Mouse (Mus musculus) cerebellum, postnatal 14 days (tissue): ENCODE results near the gene Rbp3.

ENCODE experiments used
- DNase-seq, 2 experiments: peaks; one replicate each; pipeline ENCODE4 v3.0.0; 2021; ENCODE audit warnings: mixed read lengths in 2 of 2

Gene Rbp3

GRCm38 (mm10) chr14:33953761-33954160 is at the start of gene Rbp3:
Rbp3 (plus strand) TSS chr14:33954003.
- DNase-seq = no peak

- no peak for DNase-seq
These were observed 49.0 kb upstream of the Rbp3 start for GRCm38 (mm10) chr14:33904851-33905250.

GRCm38 (mm10) chr14:33913727-33914126 is 40.1 kb upstream of the Rbp3 start:
- DNase-seq = peak; percentile 60 to 72

- DNase-seq = peak; percentile 48 to 53
These were observed 39.6 kb upstream of the Rbp3 start for GRCm38 (mm10) chr14:33914206-33914605.

- DNase-seq = no peak
These were observed 32.9 kb upstream of the Rbp3 start for GRCm38 (mm10) chr14:33920727-33921559.

- DNase-seq = no peak
These were observed 31.0 kb upstream of the Rbp3 start for GRCm38 (mm10) chr14:33922771-33923167.

GRCm38 (mm10) chr14:33923168-33924070 is 30.4 kb upstream of the Rbp3 start, which contains the start of gene Gdf10:
Gdf10 (plus strand) TSS chr14:33923587.
- DNase-seq = peak; percentile 40

GRCm38 (mm10) chr14:33931853-33932252 is 21.9 kb upstream of the Rbp3 start:
- no peak for DNase-seq

- DNase-seq = peak; percentile 81 to 91
These were observed 20.7 kb upstream of the Rbp3 start for GRCm38 (mm10) chr14:33932935-33933703.

- peak; percentile 83 to 88 for DNase-seq
These were observed 20.0 kb upstream of the Rbp3 start for GRCm38 (mm10) chr14:33933778-33934317.

GRCm38 (mm10) chr14:33939117-33939516 is 14.7 kb upstream of the Rbp3 start:
- DNase-seq = peak; percentile 92 to 95

- no peak for DNase-seq
These were observed 13.1 kb upstream of the Rbp3 start, which contains the start of gene Gdf2 for GRCm38 (mm10) chr14:33940739-33941138. Gdf2 (plus strand) TSS chr14:33941039.

GRCm38 (mm10) chr14:33942222-33942621 is 11.6 kb upstream of the Rbp3 start:
- DNase-seq = no peak

GRCm38 (mm10) chr14:33946125-33946524 is 7.7 kb upstream of the Rbp3 start:
- DNase-seq = no peak

GRCm38 (mm10) chr14:33952233-33952981 is 1.4 kb upstream of the Rbp3 start:
- DNase-seq = peak; percentile 43 to 55

GRCm38 (mm10) chr14:33956055-33956454 is 2.3 kb downstream of the Rbp3 start:
- no peak for DNase-seq

GRCm38 (mm10) chr14:33958186-33958585 is 4.4 kb downstream of the Rbp3 start:
- no peak for DNase-seq

GRCm38 (mm10) chr14:33958841-33959240 is 5.0 kb downstream of the Rbp3 start:
- DNase-seq = peak in 1 of 2 experiments; percentile 55

GRCm38 (mm10) chr14:33959341-33959740 is 5.5 kb downstream of the Rbp3 start:
- peak; percentile 84 to 85 for DNase-seq

GRCm38 (mm10) chr14:33965675-33966074 is 11.9 kb downstream of the Rbp3 start:
- peak in 1 of 2 experiments; percentile 54 for DNase-seq

GRCm38 (mm10) chr14:33972679-33973078 is 18.9 kb downstream of the Rbp3 start:
- peak; percentile 62 to 63 for DNase-seq
